Mouse (Mus musculus) forebrain, embryonic 13.5 days (tissue): ENCODE data around the gene Ctsll3. TPM values are rescaled to one million over a fixed set of nuclear protein-coding genes. Genes with fewer than 3 reads are reported as not detected.

Source experiments
- polyA plus RNA-seq: library from polyadenylated mRNA; unstranded; fragments of >200 nt; fragmentation: Nextera tagmentation; extraction: Ambion mirVana; gene quantifications from 2 replicates; pipeline ENCODE4 v1.2.1, GENCODE M21; 2015

The Ctsll3 gene
- polyA plus RNA-seq, 1 experiment from 2014 or later = not detected

Other genes with a start within 250 kb of the Ctsll3 start
- gene Dapk1, start 200.9 kb downstream of the Ctsll3 start, polyA plus RNA-seq = 37.0 and 38.6 TPM in 2 replicates
- not detected in 2 replicates for gene BC051665, start 16.5 kb downstream of the Ctsll3 start, polyA plus RNA-seq
- gene 4930486L24Rik, start 61.6 kb upstream of the Ctsll3 start, polyA plus RNA-seq = not detected in 2 replicates
- 0.13 TPM in 1 of 2 replicates, not detected in the other for gene Gm49392, start 94.0 kb upstream of the Ctsll3 start, polyA plus RNA-seq
- gene Ctla2b, start 94.6 kb upstream of the Ctsll3 start, polyA plus RNA-seq = 1.0 and 2.0 TPM in 2 replicates
- gene Tpbpb, start 102.0 kb upstream of the Ctsll3 start, polyA plus RNA-seq = not detected in 2 replicates
- not detected in 2 replicates for gene Gm49393, start 132.7 kb upstream of the Ctsll3 start, polyA plus RNA-seq
- gene Gm49391, start 133.7 kb upstream of the Ctsll3 start, polyA plus RNA-seq = not detected in 2 replicates
- gene Ctla2a, start 133.8 kb upstream of the Ctsll3 start, polyA plus RNA-seq = 12.4 and 12.5 TPM in 2 replicates
- not detected in 2 replicates for gene Tpbpa, start 139.1 kb upstream of the Ctsll3 start, polyA plus RNA-seq
- not detected in 2 replicates for gene Ctsj, start 203.1 kb upstream of the Ctsll3 start, polyA plus RNA-seq
- gene Ctsq, start 237.8 kb upstream of the Ctsll3 start, polyA plus RNA-seq = not detected in 2 replicates